Mouse (Mus musculus) embryonic fibroblast, embryonic 13.5 days (primary cell): ENCODE measurements around the gene Gm20425. TPM values are rescaled to one million over a fixed set of nuclear protein-coding genes. Genes with fewer than 3 reads are reported as not detected.

Experiments used
- H3K27ac ChIP-seq: 2 replicates; pipeline ENCODE4 v1.5.1; 2012; ENCODE audit warnings: low read length, control low read depth, inconsistent platforms; ENCODE audit not compliant: insufficient read depth
- H3K4me1 ChIP-seq: 2 replicates; pipeline ENCODE4 v1.6.1; 2011; ENCODE audit warnings: low read length; ENCODE audit not compliant: control insufficient read depth, insufficient read depth
- H3K4me3 ChIP-seq: 2 replicates; pipeline ENCODE4 v1.5.1; 2011; ENCODE audit warnings: mild to moderate bottlenecking, control low read depth, low read length; ENCODE audit not compliant: insufficient read depth
- CTCF ChIP-seq: IDR thresholded peaks from 2 replicates; pipeline ENCODE4 v1.5.1; 2011; ENCODE audit warnings: mild to moderate bottlenecking, control low read depth, low read length, moderate library complexity, borderline replicate concordance; ENCODE audit not compliant: insufficient read depth
- POLR2A ChIP-seq: IDR thresholded peaks from 2 replicates; pipeline ENCODE4 v1.6.1; 2011; ENCODE audit warnings: low read depth, mild to moderate bottlenecking, control low read depth, low read length, moderate library complexity
- polyA plus RNA-seq: library from polyadenylated mRNA; stranded (reverse); fragments of >200 nt; gene quantifications from 2 replicates; pipeline ENCODE4 v1.2.4, GENCODE M21; 2011; ENCODE audit warnings: low read depth; ENCODE audit not compliant: missing spikeins, insufficient read length

Gm20425 gene
- polyA plus RNA-seq, 1 experiment: 1.4 TPM

DNA sequence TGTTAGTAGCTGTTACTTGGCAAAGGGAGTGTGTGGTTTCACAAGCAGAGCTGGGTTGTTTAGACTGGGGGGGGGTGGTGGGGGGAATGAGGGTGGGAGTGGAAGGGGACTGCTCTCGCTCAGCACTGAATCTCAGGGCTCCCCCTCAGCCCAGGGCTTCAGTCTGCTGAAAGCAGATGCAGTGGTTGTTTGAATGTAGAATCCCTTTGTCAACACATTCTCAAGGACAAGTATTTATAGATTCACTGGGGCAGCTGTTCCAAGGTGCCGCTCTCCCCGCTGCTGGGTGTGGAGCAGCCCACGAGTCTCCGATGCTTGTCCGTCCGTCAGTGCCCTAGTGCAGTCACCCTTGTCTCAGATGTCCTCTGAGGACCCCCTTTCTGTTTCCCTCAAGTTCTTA, 88.8 kb downstream of the Gm20425 start:
- H3K4me3 ChIP-seq: no peak overlapping the region
- no peak overlapping the region for H3K27ac ChIP-seq
- TF ChIP-seq CTCF: no peak
- no peak for TF ChIP-seq POLR2A
- no peaks in the 10 kb centered on the region for H3K4me1 ChIP-seq

DNA sequence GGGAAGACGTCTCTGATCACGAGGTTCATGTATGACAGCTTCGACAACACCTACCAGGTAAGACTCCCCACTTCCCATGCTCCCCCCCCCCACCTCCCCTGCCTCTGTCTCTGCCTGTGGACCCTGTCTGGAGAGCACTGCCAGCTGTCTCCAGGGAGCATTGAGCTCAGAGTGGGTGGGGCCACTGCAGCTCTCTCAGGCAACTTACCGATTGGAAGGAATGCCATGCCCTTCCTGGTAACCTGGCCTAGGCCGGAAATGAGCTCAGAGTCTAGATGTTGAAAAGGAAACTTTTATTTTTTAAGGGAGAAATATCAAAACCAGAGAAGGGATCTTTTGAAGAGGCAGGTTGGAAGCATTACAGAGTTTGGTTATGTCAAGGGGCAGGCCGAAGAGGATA, 89.7 kb downstream of the Gm20425 start:
- no peak overlapping the region for H3K4me3 ChIP-seq
- no peaks in the 10 kb centered on the region for H3K4me1 ChIP-seq
- TF ChIP-seq POLR2A: no peak
- no peak for TF ChIP-seq CTCF
- H3K27ac ChIP-seq: no peak overlapping the region

Other genes starting within 250 kb of the Gm20425 start
- 9.1 and 14.3 TPM in 2 replicates for gene Slco2a1, start 241.6 kb downstream of the Gm20425 start, polyA plus RNA-seq
- 1.7 and 2.4 TPM in 2 replicates for gene Rab6b, start 118.5 kb downstream of the Gm20425 start, polyA plus RNA-seq
- gene Srprb, start 28.2 kb downstream of the Gm20425 start, polyA plus RNA-seq: 43.1 and 76.1 TPM in 2 replicates
- gene Trf, start 137 bp upstream of the Gm20425 start, polyA plus RNA-seq: 1.2 and 2.2 TPM in 2 replicates
- gene 1300017J02Rik, start 74.8 kb upstream of the Gm20425 start, polyA plus RNA-seq: not detected in 2 replicates
- gene Topbp1, start 74.9 kb upstream of the Gm20425 start, polyA plus RNA-seq: 67.6 and 78.8 TPM in 2 replicates
- gene Cdv3, start 135.5 kb upstream of the Gm20425 start, polyA plus RNA-seq: 199 and 208 TPM in 2 replicates